Mouse (Mus musculus) limb, embryonic 11.5 days (tissue): ENCODE measurements around the gene Fam189a1. TPM values are rescaled to one million over a fixed set of nuclear protein-coding genes. Genes with fewer than 3 reads are reported as not detected.

Experiments
- ATAC-seq: fragments of 200-750 bp; cut with Nextera tagmentation; 2 replicates; pipeline ENCODE4 v1.8.0; 2017; ENCODE audit warnings: low read depth; ENCODE audit not compliant: insufficient number of reproducible peaks, low FRiP score, low TSS enrichment
- DNase-seq: peaks from one replicate; pipeline ENCODE4 v3.0.0-alpha.2; 2015; ENCODE audit warnings: low spot score
- H3K27ac ChIP-seq: fragments of 300-500 bp; sonication (generic); replicated peaks from 2 replicates; pipeline ENCODE4 v1.5.1; 2014; ENCODE audit warnings: low read depth, mild to moderate bottlenecking, low read length
- H3K27me3 ChIP-seq: fragments of 300-500 bp; sonication (generic); 2 replicates; pipeline ENCODE4 v1.6.1; 2014; ENCODE audit warnings: mild to moderate bottlenecking, low read length, mixed read lengths; ENCODE audit not compliant: control insufficient read depth, insufficient read depth
- H3K36me3 ChIP-seq: fragments of 300-500 bp; sonication (generic); 2 replicates; pipeline ENCODE4 v1.6.1; 2014; ENCODE audit warnings: mild to moderate bottlenecking, low read length, moderate library complexity, mixed read lengths; ENCODE audit not compliant: control insufficient read depth, insufficient read depth
- H3K4me1 ChIP-seq: fragments of 300-500 bp; sonication (generic); 2 replicates; pipeline ENCODE4 v1.6.1; 2014; ENCODE audit warnings: low read length, mixed read lengths; ENCODE audit not compliant: control insufficient read depth, insufficient read depth
- H3K4me2 ChIP-seq: fragments of 300-500 bp; sonication (generic); 2 replicates; pipeline ENCODE4 v1.6.1; 2014; ENCODE audit warnings: low read depth, mild to moderate bottlenecking, moderate library complexity; ENCODE audit not compliant: severe bottlenecking
- H3K4me3 ChIP-seq: fragments of 300-500 bp; sonication (generic); 2 replicates; pipeline ENCODE4 v1.5.1; 2014; ENCODE audit warnings: low read depth, low read length
- H3K9ac ChIP-seq: fragments of 300-500 bp; sonication (generic); 2 replicates; pipeline ENCODE4 v1.6.1; 2014; ENCODE audit warnings: mild to moderate bottlenecking, low read length
- H3K9me3 ChIP-seq: fragments of 300-500 bp; sonication (generic); 2 replicates; pipeline ENCODE4 v1.6.1; 2016; ENCODE audit warnings: low read length; ENCODE audit not compliant: control insufficient read depth
- WGBS: fragments of 180-500 bp; shearing (Covaris S2); extraction: QIAGEN DNeasy Blood & Tissue Kit; methylation state at CpG from one replicate; pipeline ENCODE4 v1.1.7; 2014; 5-methylcytosine and 5-hydroxymethylcytosine counted together
- polyA plus RNA-seq: library from polyadenylated mRNA; unstranded; fragments of >200 nt; fragmentation: Nextera tagmentation; extraction: Ambion mirVana; gene quantifications from 2 replicates; pipeline ENCODE4 v1.2.1, GENCODE M21; 2014

Gene Fam189a1
- polyA plus RNA-seq, 1 experiment from 2014 or later: 0.35 TPM

- H3K4me1 ChIP-seq: no peaks in the 10 kb centered on the region
- ATAC-seq (no peak), DNase-seq (no peak)
- 86% methylated on average over 5 of the region's 5 CpGs for WGBS
- no peak overlapping the region for H3K4me2 ChIP-seq
- no peak overlapping the region for H3K4me3 ChIP-seq
- H3K36me3 ChIP-seq: no peaks in the 10 kb centered on the region
- H3K27me3 ChIP-seq: no peaks in the 10 kb centered on the region
- no peak overlapping the region for H3K27ac ChIP-seq
- no peaks in the 10 kb centered on the region for H3K9me3 ChIP-seq
- H3K9ac ChIP-seq: no peak overlapping the region
These were observed 308.9 kb downstream of the Fam189a1 start for GRCm38 (mm10) chr7:64847366-64847899.

- WGBS: 82% methylated on average over 3 of the region's 3 CpGs
- no peaks in the 10 kb centered on the region for H3K9me3 ChIP-seq
- no peaks in the 10 kb centered on the region for H3K36me3 ChIP-seq
- no peaks in the 10 kb centered on the region for H3K27me3 ChIP-seq
- ATAC-seq: no peak
- H3K4me2 ChIP-seq: no peak overlapping the region
- no peaks in the 10 kb centered on the region for H3K4me1 ChIP-seq
- H3K9ac ChIP-seq: no peak overlapping the region
- H3K4me3 ChIP-seq: no peak overlapping the region
- no peak overlapping the region for H3K27ac ChIP-seq
- no peak for DNase-seq
These were observed 310.3 kb downstream of the Fam189a1 start for GRCm38 (mm10) chr7:64846061-64846460.

GRCm38 (mm10) chr7:64840946-64841659, 315.3 kb downstream of the Fam189a1 start:
- Histone ChIP-seq H3K4me3 (no peak overlapping the region), H3K27ac (no peak overlapping the region), H3K9me3 (no peaks in the 10 kb centered on the region), H3K36me3 (no peaks in the 10 kb centered on the region), H3K4me1 (no peaks in the 10 kb centered on the region; the same call in 1 of the 2 replicates), H3K4me2 (no peak overlapping the region), H3K27me3 (no peaks in the 10 kb centered on the region), H3K9ac (no peak overlapping the region)
- ATAC-seq (no peak), DNase-seq (no peak)
- 44% methylated on average over 10 of the region's 10 CpGs for WGBS

- Histone ChIP-seq H3K4me3 (no peak overlapping the region), H3K4me2 (peak overlapping the region; percentile 40; the same call in 1 of the 2 replicates), H3K9me3 (no peaks in the 10 kb centered on the region), H3K9ac (no peak overlapping the region), H3K27ac (no peak overlapping the region), H3K27me3 (no peaks in the 10 kb centered on the region), H3K36me3 (no peaks in the 10 kb centered on the region), H3K4me1 (no peaks in the 10 kb centered on the region; the same call in 1 of the 2 replicates)
- ATAC-seq (no peak), DNase-seq (no peak)
- WGBS: 76% methylated on average over 1 of the region's 1 CpGs
These were observed 315.8 kb downstream of the Fam189a1 start for GRCm38 (mm10) chr7:64840576-64840895.

GRCm38 (mm10) chr7:64839801-64840575, 316.4 kb downstream of the Fam189a1 start:
- Histone ChIP-seq H3K4me2 (peak overlapping the region; percentile 40), H3K4me1 (no peaks in the 10 kb centered on the region; the same call in 1 of the 2 replicates), H3K4me3 (no peak overlapping the region; the same call in 1 of the 2 replicates), H3K9ac (no peak overlapping the region; the same call in 1 of the 2 replicates), H3K27me3 (no peaks in the 10 kb centered on the region), H3K36me3 (no peaks in the 10 kb centered on the region), H3K27ac (no peak overlapping the region), H3K9me3 (no peaks in the 10 kb centered on the region)
- ATAC-seq: peak; percentile 54; the same call in 1 of the 2 replicates
- DNase-seq: peak; percentile 55
- WGBS: 1% methylated on average over 21 of the region's 21 CpGs

- Histone ChIP-seq H3K9me3 (no peaks in the 10 kb centered on the region), H3K27ac (no peak overlapping the region), H3K4me1 (no peaks in the 10 kb centered on the region; the same call in 1 of the 2 replicates), H3K27me3 (no peaks in the 10 kb centered on the region), H3K36me3 (no peaks in the 10 kb centered on the region), H3K4me2 (no peak overlapping the region), H3K9ac (no peak overlapping the region), H3K4me3 (no peak overlapping the region)
- DNase-seq: no peak
- 50% methylated on average over 2 of the region's 2 CpGs for WGBS
- ATAC-seq: peak; percentile 13; the same call in 1 of the 2 replicates
These were observed 317.1 kb downstream of the Fam189a1 start for GRCm38 (mm10) chr7:64839281-64839680.

- no peaks in the 10 kb centered on the region for H3K9me3 ChIP-seq
- no peak for DNase-seq
- no peaks in the 10 kb centered on the region for H3K27me3 ChIP-seq
- no peak for ATAC-seq
- no peaks in the 10 kb centered on the region for H3K36me3 ChIP-seq
- no peaks in the 10 kb centered on the region for H3K4me1 ChIP-seq
- H3K4me2 ChIP-seq: no peak overlapping the region
- 45% methylated on average over 5 of the region's 5 CpGs for WGBS
- no peak overlapping the region for H3K9ac ChIP-seq
- no peak overlapping the region for H3K27ac ChIP-seq
- no peak overlapping the region for H3K4me3 ChIP-seq
These were observed 326.0 kb downstream of the Fam189a1 start for GRCm38 (mm10) chr7:64830214-64830995.

GRCm38 (mm10) chr7:64821081-64821480, 335.3 kb downstream of the Fam189a1 start:
- Histone ChIP-seq H3K4me2 (no peak overlapping the region), H3K9ac (no peak overlapping the region), H3K4me1 (no peaks in the 10 kb centered on the region), H3K27me3 (no peaks in the 10 kb centered on the region), H3K27ac (no peak overlapping the region), H3K4me3 (no peak overlapping the region), H3K36me3 (no peaks in the 10 kb centered on the region), H3K9me3 (no peaks in the 10 kb centered on the region)
- 82% methylated on average over 5 of the region's 5 CpGs for WGBS
- ATAC-seq: no peak
- no peak for DNase-seq
